Mouse (Mus musculus) layer of hippocampus, postnatal 25 days (tissue): ENCODE data around the gene Nid2. TPM values are rescaled to one million over a fixed set of nuclear protein-coding genes. Genes with fewer than 3 reads are reported as not detected.

Experiments
- DNase-seq, 2 experiments: peaks; one replicate each; pipeline ENCODE4 v3.0.0; 2022; ENCODE audit warnings: mixed read lengths in 2 of 2, low spot score in 1 of 2; ENCODE audit errors: extremely low spot score in 1 of 2
- total RNA-seq, 2 experiments: library from RNA; stranded (reverse); gene quantifications; 2 replicates each; pipeline ENCODE4 v1.2.3; 2021

Nid2 gene
- total RNA-seq, 2 experiments from 2014 or later = 3.1 to 3.4 TPM

DNA sequence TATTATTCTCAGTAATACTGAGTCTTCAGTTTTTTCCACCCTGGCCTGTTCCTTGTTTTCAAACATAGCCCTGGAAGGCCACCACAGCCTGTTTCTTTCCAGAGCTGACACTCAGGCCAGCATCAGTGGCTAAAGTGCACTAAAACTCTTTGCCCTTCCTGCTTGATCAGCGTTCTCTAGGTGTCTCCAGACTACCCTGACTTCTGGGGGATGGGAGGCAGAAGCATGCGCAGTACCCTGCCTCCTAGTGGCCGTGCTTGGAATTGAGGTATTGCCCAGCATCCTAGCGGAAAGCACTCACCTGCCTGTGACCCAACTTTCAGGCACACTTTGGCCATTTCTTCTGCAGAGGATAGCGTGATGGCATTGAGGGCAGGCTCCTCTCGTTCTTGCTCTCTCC lies 25.8 kb downstream of the Nid2 start:
- DNase-seq = peak in 1 of 2 experiments; percentile 51

DNA sequence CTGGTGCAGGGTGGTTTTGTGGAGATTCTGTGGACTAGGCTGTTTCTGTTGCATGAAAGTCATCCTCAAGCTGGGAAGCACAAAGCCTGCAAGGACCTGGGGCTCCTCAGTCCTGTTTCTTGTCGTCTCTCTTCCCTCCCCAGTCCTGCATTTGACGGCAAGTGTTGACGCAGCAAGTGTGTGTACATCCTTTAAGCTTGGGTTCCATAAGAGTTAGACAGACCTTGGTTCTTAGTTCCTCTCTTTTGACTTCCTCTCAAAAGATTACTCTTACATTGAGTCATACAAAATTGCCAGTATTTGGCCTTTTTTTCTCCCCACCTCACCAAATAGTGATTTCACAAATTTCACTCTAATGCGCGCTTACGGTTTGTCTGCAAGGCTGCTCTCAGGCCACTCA lies 26.3 kb downstream of the Nid2 start:
- no peak for DNase-seq

DNA sequence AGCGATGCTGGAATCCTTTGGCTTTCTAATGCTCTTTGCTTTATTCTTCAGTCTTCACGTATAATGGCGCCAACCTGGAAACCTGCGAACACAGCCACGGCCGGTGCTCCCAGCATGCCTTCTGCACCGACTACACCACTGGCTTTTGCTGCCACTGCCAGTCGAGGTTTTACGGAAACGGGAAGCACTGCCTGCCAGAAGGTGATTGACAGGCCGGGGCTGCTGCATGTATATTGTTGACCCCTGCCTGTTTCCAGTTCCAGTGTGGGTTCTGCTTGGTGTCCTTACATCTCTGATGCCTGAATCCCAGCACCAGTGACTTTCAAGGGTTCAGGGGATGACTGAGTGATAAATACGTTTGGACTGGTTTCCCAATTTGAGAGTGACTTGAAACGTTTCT lies 26.9 kb downstream of the Nid2 start:
- DNase-seq = no peak

DNA sequence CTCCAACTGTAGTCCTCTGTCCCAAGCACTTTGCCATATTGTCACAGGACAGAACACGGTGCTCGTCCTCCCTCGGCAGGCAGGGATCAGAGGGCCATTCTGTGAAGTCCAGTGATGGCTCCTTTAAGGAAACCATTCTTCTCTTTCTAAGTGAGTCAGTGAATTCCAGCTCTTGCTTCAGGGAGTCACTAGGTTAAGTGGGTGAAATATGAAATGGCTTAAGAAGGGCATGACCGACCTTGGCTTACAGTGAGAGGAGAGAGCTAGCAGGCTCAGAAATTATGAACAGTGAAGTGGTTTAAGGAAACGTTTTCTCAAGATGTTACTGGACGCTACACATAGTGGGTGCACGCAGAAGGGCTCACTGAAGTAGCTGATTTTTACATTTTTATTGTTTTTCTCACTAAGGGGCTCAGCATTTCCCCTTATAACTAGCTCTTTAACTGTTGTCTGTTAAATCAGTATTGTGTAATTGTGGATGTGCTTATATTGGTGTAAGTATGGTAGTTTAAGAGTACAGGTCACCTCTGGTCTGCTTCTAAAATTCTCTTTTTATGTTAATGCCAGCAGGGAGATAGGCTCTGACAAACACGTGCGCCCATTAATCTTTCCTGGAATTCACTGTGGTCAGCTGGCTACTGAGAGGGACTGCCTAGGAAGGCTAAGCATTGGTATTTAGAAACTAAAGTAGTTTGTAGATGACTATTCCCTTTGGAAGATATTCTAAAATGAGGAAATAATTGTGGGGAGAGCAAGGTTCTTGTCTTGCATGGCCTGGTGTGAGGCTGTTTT lies 34.9 kb downstream of the Nid2 start:
- no peak for DNase-seq

DNA sequence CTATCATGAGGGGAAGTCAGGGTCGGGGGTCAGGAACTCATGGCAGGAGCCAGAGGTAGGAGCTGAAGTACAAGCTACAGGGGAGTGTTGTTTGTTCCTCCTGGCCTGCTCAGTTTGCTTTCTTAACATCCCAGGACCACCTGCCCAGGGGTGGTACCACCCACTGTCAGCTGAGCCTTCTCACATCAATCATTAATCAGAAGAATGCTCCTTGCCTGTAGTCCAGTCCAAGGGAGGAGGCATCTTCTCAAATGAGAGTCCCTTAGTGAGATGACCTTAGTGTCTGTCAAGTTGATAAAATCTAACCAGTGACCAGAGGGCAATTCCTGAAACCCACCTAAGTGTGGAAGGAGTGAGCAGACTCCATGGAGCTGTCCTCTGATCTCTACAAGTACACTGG lies 37.4 kb downstream of the Nid2 start:
- DNase-seq = no peak

DNA sequence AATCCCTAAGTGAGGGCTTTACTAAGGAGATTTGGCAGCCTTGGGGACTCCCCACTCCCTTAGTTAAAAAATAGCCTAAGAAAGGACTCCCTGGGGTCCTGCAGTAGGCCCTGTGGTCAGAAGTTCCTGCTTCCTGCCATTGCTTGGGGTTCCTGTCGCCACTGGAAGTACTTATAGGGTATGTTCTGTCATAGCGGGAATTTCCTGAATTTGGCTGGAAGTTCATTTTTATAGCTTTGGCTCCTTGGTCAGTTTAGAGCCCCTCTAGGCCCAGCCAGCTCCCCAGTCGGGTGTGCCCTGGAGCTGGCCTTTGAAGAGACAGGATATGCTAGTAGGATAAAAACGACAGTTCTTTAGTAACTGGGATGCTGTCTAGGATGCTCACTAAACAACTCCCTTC lies 43.8 kb downstream of the Nid2 start:
- DNase-seq = no peak

DNA sequence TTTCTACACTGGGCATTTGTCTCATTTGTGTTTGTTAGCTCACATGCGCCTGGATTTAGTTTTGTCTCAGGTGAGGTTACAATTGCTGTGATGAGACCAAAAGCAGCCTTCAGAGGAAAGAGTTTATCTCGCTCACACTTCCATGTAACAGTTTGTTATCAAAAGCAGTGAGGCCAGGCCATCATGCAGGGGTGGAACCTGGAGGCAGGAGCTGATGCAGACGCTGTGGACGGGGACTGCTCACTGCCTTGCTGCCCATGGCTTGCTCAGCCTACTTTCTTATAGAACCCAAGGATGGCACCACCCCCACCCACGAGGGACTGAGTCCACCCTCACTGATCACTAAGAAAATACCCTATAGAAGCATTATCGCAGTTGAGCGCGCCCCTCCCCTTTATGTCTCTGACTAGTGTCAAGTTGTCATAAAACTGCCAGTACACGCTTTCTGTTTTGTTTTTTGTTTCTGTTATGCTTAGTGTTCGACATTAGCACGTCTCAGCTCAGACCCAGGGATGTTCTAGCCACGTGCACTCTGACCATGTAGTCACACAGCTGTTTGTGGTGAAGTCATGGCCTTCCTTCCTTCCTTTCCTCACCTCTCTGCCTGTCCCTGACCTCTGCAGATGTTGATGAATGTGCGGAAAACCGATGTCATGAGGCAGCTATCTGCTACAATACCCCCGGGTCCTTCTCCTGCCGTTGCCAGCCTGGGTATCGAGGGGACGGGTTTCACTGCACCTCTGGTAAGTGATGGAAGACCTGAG lies 45.7 kb downstream of the Nid2 start:
- no peak for DNase-seq

DNA sequence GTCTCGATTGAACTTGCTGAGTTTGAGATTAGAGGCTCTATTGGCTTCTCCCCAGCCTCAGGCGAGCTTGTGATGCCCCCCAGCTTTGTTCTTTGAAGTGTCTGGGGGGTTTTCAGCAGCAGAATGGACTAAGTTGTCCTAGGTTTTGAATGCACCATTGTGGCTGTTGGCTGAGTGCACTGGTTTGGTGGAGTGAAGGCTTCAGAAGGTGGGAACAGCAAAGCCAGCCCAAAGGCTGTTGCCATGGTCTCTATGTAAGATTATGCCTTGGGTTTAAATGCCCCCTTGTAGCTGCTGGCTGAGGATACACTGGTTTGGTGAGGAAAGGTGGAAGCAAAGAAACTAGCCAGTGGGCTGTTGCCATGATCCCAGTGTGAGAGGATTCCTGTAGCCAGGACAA lies 49.4 kb downstream of the Nid2 start:
- DNase-seq = no peak

DNA sequence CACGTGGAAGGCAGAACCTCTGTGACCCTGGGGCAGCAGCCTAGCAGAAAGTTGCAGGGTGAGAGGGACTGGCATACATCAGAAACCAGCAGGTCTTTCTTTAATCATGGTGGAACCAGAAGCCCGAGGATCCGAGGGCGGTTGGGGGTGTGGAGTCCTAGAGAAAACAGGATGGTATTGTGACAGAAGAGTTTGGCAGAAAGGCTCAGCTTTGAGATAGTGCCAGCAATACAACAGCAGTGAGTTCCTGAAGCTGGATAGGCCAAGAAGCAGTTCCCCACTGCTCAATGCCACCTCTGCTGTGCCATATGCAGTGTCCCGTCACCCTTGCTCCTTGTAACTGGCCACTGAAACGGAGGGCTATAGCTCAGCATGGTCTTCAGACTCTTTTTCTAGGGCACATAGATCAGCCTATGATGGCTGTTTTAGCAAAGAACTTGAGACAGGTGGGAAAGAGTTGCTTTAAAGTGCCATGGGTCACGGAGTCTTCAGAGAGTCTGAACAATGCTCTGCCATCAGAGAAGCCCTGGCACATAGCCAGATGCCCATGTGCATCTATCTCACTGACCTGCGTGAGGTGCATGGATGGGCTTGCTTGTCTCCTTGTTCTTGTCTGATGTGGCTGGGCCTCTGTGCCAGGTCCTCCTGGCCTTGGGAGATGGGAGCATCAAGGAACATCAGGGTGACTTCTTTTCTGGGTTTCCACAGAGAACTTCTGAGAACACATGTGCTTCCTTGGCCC lies 50.6 kb downstream of the Nid2 start:
- no peak for DNase-seq

DNA sequence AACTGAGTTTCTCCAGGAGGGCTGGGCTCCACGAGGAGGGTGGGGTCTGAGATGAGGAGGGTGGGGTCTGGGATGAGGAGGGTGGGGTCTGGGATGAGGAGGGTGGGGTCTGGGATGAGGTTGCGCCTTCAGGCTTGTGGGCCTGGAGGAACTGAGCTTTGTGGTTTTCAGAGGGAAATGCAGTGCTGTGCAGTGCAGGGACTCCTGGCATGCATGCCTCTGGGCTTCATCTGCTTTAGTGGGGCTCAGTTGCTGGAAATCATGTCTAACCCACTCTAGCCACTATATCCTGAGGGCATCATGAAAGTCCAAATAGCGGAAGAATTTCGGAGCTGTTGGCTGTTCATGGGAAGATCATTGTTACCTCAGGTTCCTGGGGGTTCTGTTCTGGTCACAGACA lies 52.2 kb downstream of the Nid2 start:
- DNase-seq = no peak

DNA sequence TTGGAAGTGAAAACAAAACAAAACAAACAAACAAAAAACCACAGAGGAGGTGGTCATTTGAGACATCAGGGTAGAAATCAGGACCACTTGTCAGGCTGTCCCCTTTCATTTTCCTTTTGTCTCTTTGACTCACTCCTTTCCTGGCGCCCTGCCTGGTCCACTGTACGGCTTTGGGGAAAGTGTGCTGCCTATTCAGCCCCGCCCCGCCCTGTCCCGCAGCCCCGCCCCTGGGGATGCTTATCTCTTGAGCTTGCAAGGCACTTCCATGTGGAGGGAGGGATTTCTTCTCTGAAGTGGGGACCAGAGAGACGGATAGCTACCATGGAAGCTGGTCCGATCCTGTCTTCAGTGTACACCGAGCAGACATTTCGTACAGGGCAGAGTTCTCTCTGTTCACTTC lies 52.6 kb downstream of the Nid2 start:
- no peak for DNase-seq

DNA sequence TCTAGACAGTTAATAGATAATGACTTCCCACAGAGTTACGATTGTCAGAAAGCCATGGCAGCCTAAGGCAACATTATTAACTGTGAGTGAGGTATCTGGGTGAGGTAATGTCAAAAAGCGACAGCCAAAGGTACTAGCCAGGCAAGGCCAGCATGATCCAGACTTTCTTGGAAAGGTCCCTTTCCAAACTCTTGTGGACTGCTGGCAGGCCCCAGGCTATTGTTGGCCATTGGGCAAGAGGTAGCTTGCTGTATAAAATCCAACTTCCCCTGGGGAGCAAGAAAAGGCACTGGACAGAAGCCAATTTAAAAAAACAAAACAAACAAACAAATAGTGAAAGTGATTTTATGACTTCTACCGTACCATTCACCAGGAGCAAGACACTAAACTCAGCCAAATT lies 56.3 kb downstream of the Nid2 start:
- DNase-seq = no peak

DNA sequence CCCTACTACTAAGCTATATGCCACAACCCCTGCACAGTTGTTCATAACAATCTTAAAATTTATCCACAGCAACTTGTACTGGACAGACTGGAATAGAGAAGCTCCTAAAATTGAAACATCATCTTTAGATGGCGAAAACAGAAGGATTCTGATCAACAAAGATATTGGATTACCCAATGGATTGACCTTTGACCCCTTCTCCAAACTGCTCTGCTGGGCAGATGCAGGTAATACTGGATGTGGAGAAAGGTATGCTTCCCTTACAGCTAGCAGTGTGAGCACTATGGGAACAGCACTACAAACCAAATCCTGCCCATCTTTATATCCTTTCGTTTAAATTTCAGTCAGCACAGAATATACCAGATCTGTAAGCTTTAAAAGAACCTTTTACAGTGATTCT lies 56.8 kb downstream of the Nid2 start:
- DNase-seq = no peak

DNA sequence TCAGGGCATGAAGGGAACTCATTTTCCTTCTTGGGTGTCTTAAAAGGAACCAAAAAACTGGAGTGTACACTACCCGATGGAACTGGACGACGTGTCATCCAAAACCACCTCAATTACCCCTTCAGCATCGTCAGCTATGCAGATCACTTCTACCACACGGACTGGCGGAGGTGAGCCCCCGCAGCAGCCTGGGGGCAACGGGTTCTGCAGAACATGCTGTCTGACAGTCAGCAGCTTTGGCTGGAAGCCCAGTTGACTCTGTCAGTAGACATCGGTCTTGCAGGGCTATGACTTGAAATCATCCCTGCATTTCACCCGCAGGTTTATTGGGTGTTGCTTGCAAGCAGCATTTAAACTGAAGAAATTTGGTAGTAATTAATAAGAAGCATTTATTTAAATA lies 58.9 kb downstream of the Nid2 start:
- no peak for DNase-seq

DNA sequence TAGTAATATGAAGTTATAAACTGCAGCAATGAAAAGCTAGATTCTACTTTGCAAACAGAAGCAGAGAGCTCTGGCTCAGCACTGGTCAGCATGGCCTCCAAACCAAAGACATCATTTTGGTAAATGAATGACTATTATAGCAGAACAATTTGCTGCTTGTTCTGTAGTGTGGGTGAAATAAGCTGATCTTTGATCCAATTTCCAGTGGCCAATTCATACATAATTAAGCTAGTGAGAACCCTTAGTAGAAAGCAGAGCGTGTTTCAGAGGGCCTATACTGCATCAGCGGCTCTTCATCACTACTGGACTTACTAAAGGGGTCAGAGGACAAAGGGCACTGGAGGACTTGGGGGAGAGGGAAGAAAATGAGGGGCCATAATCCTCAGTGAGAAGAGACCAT lies 62.0 kb downstream of the Nid2 start:
- no peak for DNase-seq

DNA sequence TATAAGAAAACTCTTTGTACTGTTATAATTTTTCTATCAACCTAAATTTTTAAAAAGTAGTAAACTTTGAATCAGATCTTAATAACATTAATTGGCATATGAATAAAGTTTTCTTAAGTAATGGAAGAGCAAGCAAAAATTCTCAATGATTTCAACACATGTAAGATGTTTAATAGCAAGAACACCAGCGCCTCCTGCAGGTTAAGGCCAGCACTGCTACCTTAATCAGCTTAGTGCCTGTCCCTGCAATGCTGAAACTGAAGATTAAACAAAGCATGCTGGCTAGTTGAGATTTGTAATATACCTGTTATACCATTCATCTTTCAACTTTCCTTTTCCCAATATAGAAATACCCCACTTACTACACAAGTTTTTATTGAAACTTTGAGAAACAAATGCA lies 66.9 kb downstream of the Nid2 start:
- peak; percentile 69 to 95 for DNase-seq

DNA sequence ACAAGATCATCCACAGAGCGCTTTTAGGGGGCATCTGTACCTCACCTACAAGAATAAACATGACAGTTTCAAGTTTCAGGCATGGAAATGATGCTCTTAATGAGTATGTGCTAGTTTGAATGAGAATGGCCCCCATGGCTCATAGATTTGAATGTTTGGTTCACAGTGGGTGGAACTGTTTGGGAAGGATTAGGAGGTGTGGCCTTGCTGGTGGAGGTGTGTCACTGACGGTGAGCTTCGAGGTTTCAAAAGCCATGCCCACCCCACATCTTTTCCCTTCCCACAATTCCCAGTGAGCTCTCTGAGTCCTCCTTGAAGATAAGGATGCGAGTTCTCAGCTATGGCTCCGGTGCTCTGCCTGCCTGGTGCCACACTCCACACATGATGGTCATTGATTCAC lies 70.6 kb downstream of the Nid2 start:
- DNase-seq = no peak

DNA sequence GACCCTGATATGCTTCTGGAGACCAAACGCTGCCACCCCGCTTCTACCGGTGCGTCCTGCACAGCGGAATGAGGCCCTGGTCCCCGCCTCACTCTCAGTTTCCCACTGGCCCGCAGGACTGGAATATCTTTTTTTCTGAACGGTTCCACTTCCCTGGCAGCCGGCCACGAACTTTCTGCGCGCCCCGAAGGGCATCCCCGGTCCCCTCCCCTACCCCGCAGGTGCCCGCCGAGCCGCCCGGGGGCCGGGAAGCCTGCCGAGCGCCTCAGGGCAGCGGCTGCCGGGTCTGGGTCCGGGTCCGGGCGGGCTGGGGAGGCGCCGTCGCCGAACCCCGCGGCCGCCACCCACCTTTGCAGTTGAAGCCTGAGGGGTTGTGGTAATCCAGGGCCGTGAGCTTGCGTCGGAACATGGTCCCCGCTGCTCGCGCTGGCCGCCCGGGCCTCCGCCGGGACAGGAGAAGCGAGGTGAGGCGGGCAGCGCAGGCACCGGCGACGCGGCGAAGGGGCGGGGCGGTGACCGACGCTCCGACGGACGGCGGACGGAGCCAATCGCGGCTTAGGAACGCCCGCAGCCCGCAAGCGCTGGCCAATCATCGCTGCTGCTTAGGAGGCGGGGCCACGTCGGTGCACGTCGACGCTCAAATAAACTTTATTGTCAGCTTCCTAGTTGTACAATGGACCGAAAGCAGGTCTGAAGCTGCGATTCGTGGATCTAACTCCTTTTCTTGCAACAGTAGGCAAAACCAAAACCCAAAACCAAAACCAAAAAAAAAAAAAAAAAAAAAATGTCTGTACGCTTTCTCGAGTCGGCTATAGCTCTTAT lies 72.5 kb downstream of the Nid2 start, which contains the start of gene Rtraf:
Gene Rtraf (minus strand): TSS at position 504 of the 822 bp plus-strand sequence.
- peak; percentile 81 to 91 for DNase-seq

DNA sequence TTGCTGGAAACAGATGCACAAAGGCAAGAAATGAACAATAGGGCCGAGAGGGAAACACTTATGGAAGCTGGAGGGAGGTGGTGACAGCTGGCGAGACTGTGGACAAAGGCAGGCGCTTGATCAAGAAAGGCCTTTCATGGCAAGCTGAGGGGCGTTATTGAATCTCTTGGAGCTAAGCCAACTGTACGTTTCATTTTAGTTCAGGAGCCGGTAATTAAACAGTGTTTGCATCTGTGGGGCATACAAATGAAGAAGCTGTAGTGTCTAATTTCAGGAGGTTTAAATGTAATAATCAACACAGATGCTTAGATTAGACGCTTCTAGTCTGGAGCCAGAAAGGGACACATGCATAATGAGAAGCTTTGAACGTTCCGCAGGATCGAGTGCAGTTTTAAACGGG lies 74.4 kb downstream of the Nid2 start:
- no peak for DNase-seq

DNA sequence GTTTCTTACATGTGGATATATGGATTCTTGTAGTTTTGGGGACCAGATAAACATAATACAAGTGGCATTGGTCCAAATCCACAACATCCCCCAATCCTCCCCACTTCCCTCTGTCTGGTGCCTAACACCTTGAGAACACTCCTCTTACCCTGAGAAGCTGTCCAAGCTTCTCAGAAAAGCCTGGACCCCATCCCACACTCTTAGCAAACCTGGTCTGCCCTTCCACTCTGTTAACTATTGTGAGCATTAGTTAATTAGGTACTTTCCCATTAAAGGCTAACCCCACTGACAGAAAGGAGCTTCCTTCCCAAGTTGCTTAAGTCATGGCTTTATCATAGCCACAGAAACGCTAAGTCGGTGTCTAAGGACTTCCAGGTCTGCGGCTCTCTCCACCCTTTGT lies 85.2 kb downstream of the Nid2 start:
- DNase-seq = no peak
